Mouse (Mus musculus): Measurements from ENCODE around the gene Eif4g1. TPM values are rescaled to one million over a fixed set of nuclear protein-coding genes. Genes with fewer than 3 reads are reported as not detected.

Gene Eif4g1
- polyA plus RNA-seq, 1 experiment from 2014 or later = 113 TPM

DNA sequence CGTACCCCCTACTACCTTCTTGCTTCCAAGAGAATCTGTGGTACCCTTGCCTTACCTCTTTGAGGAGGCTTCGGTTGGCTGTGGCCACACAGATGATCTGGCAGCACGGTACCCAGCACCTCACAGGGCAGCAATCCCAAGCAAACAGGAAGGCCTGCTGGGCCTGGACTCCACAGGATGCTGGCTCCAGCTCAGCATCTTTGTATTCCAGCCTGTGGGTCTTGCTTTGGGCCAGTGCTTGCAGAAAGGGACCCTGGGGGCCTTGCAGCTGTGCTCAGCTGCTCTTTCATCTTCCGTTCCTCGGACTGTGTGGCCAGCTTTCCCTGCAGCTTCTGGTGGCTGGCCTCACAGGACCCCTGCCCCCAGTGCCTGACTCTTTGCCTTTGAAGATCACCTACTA is 31.9 kb downstream of the Eif4g1 start:
- no peaks in the 10 kb centered on the region for H3K9me3 ChIP-seq (replicated peaks; ENCODE audit: control insufficient read depth, low read length)
- H3K27me3 ChIP-seq (ENCODE audit: control insufficient read depth, insufficient read depth, low read length) = no peaks in the 10 kb centered on the region
- no peak for ATAC-seq (replicated peaks; ENCODE audit: extremely low read depth, insufficient read depth, low FRiP score)
- H3K36me3 ChIP-seq (ENCODE audit: control insufficient read depth, insufficient read depth) = no peaks in the 10 kb centered on the region; the same call in 1 of the 2 replicates
- H3K4me3 ChIP-seq (ENCODE audit: low read length) = no peak overlapping the region
- H3K4me1 ChIP-seq (ENCODE audit: control insufficient read depth, insufficient read depth, low read length) = peaks cover 16% of the 10 kb centered on the region
- no peak overlapping the region for H3K9ac ChIP-seq (ENCODE audit: low read length)
- H3K27ac ChIP-seq (ENCODE audit: low read length) = no peak overlapping the region
- H3K4me2 ChIP-seq (ENCODE audit: low read depth, low read length) = no peak overlapping the region
- WGBS = 60% methylated on average over 5 of the region's 5 CpGs

DNA sequence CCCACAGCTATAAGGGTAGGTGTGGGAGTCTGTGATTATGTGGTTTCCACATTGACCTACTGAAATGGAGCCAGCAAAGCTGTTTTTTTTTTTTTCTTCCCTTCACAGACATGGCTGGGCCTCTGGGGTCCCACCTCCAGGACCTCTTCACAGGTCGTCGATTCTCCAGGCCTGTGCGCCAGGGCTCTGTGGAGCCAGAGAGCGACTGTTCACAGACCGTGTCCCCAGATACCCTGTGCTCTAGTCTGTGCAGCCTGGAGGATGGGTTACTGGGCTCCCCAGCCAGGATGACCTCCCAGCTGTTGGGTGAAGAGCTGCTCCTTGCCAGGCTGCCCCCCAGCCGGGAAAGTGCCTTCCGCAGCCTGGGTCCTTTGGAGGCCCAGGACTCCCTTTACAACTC is 33.2 kb downstream of the Eif4g1 start:
- no peak for ATAC-seq (replicated peaks; ENCODE audit: extremely low read depth, insufficient read depth, low FRiP score)
- WGBS = 61% methylated on average over 7 of the region's 7 CpGs
- Histone ChIP-seq H3K4me1 (ENCODE audit: control insufficient read depth, insufficient read depth, low read length) (peaks cover 7% of the 10 kb centered on the region), H3K27ac (ENCODE audit: low read length) (no peak overlapping the region), H3K9ac (ENCODE audit: low read length) (no peak overlapping the region), H3K9me3 (replicated peaks; ENCODE audit: control insufficient read depth, low read length) (no peaks in the 10 kb centered on the region), H3K36me3 (ENCODE audit: control insufficient read depth, insufficient read depth) (no peaks in the 10 kb centered on the region; the same call in 1 of the 2 replicates), H3K27me3 (ENCODE audit: control insufficient read depth, insufficient read depth, low read length) (no peaks in the 10 kb centered on the region), H3K4me3 (ENCODE audit: low read length) (no peak overlapping the region), H3K4me2 (ENCODE audit: low read depth, low read length) (no peak overlapping the region)

DNA sequence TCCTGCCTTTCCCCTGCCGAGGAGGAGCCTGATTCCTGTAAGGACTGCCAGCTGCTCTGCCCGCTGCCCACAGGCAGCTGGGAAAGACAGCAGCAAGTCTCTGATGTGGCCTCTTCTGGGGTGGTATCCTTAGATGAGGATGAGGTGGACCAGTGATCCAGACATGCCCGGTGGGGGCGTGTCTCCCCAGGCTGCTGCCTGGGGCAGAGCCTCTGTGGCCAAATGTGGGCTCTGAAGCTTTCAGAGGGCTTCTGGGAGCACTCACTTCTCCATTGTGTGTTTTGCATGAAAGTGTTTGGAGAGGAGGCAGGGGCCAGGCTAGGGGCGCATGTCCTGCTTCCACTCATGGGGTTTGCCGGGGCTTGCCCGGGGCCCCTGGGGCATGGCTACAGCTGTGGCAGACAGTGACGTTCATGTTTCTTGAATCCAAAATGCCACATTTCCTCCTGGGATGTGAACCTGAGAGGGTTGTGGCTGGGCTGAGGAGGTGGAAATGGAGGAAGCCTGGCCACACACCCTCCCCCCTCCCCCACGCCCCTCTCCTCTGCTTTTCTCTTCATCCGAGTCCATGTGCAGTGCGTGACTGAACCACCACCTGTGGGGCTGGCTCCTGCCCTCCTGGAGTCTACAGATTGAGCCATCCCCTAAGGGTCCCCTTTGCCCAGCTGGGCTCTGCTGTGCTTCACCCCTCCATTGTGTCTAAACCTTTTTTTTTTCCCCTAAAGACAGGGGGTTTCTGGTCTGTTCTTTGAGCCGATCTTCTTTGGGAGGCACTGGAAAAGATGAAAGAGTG is 33.8 kb downstream of the Eif4g1 start:
- 44% methylated on average over 12 of the region's 12 CpGs for WGBS
- Histone ChIP-seq H3K27me3 (ENCODE audit: control insufficient read depth, insufficient read depth, low read length) (no peaks in the 10 kb centered on the region), H3K9me3 (replicated peaks; ENCODE audit: control insufficient read depth, low read length) (no peaks in the 10 kb centered on the region), H3K4me1 (ENCODE audit: control insufficient read depth, insufficient read depth, low read length) (peaks cover 6% of the 10 kb centered on the region), H3K36me3 (ENCODE audit: control insufficient read depth, insufficient read depth) (no peaks in the 10 kb centered on the region; the same call in 1 of the 2 replicates), H3K27ac (ENCODE audit: low read length) (no peak overlapping the region), H3K4me3 (ENCODE audit: low read length) (no peak overlapping the region), H3K4me2 (ENCODE audit: low read depth, low read length) (no peak overlapping the region), H3K9ac (ENCODE audit: low read length) (0 out of 2 replicates have a peak overlapping the region, but pooled peaks have one; percentile 7)
- ATAC-seq (replicated peaks; ENCODE audit: extremely low read depth, insufficient read depth, low FRiP score) = no peak

DNA sequence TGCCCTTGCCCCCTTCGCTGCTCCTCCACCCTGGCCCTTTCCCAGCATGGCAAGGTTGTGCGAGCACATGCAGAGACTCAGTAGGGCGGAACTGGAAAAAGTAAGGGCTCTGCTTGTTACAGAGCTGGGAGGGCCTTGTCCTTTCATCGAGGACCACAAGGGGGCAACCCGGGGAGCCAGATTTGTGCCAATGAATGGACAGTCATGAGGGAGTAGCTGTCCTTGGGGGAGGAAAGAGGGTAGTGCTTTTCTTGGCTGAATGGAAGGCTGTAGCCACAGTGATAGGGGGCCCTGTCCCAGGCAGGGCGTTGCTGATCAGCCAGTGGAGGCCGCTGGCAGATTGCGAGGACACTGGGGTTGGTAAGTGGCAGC is 34.4 kb downstream of the Eif4g1 start:
- WGBS = 6% methylated on average over 8 of the region's 8 CpGs
- Histone ChIP-seq H3K27me3 (ENCODE audit: control insufficient read depth, insufficient read depth, low read length) (no peaks in the 10 kb centered on the region), H3K4me2 (ENCODE audit: low read depth, low read length) (no peak overlapping the region), H3K9ac (ENCODE audit: low read length) (0 out of 2 replicates have a peak overlapping the region, but pooled peaks have one; percentile 7), H3K4me1 (ENCODE audit: control insufficient read depth, insufficient read depth, low read length) (peaks cover 6% of the 10 kb centered on the region), H3K9me3 (replicated peaks; ENCODE audit: control insufficient read depth, low read length) (no peaks in the 10 kb centered on the region), H3K4me3 (ENCODE audit: low read length) (no peak overlapping the region), H3K36me3 (ENCODE audit: control insufficient read depth, insufficient read depth) (no peaks in the 10 kb centered on the region; the same call in 1 of the 2 replicates), H3K27ac (ENCODE audit: low read length) (no peak overlapping the region)
- ATAC-seq (replicated peaks; ENCODE audit: extremely low read depth, insufficient read depth, low FRiP score) = peak; percentile 75

DNA sequence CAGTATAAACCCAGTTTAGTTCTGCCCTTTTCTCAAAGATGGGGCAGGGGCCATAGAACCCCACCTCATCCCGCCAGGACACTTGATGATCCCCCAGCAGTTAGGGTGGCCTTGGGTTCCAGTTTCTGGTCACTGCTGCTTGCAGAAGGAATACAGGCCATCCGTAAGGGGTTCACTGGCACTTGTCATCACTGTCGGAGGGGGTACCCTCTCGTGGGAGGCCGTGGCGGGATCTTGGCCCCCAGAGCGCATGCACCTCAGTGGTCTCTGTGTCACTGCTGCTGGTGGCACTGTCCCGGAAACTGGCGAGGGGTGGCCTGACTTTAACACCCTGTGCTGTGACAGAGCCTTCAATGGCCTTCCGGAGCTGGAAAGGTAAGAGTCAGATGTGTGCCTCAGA is 35.0 kb downstream of the Eif4g1 start:
- Histone ChIP-seq H3K27me3 (ENCODE audit: control insufficient read depth, insufficient read depth, low read length) (no peaks in the 10 kb centered on the region), H3K4me2 (ENCODE audit: low read depth, low read length) (no peak overlapping the region), H3K36me3 (ENCODE audit: control insufficient read depth, insufficient read depth) (no peaks in the 10 kb centered on the region; the same call in 1 of the 2 replicates), H3K27ac (ENCODE audit: low read length) (no peak overlapping the region), H3K9me3 (replicated peaks; ENCODE audit: control insufficient read depth, low read length) (no peaks in the 10 kb centered on the region), H3K4me1 (ENCODE audit: control insufficient read depth, insufficient read depth, low read length) (peaks cover 6% of the 10 kb centered on the region), H3K9ac (ENCODE audit: low read length) (no peak overlapping the region), H3K4me3 (ENCODE audit: low read length) (no peak overlapping the region)
- ATAC-seq (replicated peaks; ENCODE audit: extremely low read depth, insufficient read depth, low FRiP score) = no peak
- WGBS = 94% methylated on average over 10 of the region's 10 CpGs

DNA sequence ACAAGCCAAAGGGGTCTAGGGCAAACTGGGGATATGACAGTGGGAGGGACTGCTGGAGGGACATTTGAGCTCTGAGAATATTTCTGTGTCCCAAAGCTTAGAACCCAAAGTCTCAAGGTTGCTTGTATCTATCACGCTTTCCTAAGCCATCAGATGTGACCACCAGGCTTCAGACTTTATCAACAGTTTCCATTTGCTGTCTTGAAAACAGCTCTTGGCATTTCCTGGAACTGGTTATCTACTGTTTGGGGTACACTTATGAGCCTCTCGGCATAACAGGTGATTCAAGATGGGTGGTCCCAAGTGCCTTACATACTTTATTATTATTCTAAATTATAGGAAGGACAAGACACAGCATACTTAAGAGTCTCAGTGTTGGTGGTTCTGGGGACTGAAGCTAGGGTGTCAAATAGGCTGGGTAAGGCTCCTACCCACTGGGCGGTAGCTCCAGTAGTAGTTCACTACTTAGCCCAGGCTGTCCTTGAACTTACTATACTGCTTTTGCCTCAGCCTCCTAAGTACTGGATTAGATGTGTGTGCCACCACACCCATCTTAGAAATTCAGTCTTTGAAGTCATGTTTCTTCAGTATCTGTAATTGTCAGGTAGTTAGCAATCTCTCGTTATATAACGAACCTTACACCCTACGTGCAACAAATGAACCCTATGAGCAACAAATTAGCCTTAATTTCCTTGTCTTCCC is 35.7 kb downstream of the Eif4g1 start:
- Histone ChIP-seq H3K27me3 (ENCODE audit: control insufficient read depth, insufficient read depth, low read length) (no peaks in the 10 kb centered on the region), H3K4me3 (ENCODE audit: low read length) (no peak overlapping the region), H3K9ac (ENCODE audit: low read length) (no peak overlapping the region), H3K27ac (ENCODE audit: low read length) (no peak overlapping the region), H3K9me3 (replicated peaks; ENCODE audit: control insufficient read depth, low read length) (no peaks in the 10 kb centered on the region), H3K4me2 (ENCODE audit: low read depth, low read length) (no peak overlapping the region), H3K36me3 (ENCODE audit: control insufficient read depth, insufficient read depth) (no peaks in the 10 kb centered on the region; the same call in 1 of the 2 replicates), H3K4me1 (ENCODE audit: control insufficient read depth, insufficient read depth, low read length) (peaks cover 6% of the 10 kb centered on the region)
- 87% methylated on average over 6 of the region's 6 CpGs for WGBS
- ATAC-seq (replicated peaks; ENCODE audit: extremely low read depth, insufficient read depth, low FRiP score) = no peak

DNA sequence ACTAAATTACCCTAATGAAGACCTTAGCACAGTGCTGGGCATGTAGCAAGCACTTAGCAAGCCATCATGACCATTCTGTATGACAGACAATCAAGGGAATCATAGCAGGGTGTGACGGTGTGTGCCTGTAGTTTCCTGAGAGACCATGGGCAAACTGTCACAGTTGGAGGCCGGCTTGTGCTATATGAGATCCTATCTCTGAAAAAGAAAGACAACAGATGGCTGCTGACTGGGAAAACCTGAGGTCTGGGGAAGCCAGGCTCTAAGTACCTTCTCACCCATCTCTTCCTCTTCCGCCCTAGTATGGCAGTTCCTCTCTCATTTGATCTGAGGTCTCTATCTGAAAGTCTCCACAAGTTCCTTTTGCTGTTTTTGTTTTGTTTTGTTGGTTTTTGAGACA is 37.7 kb downstream of the Eif4g1 start:
- H3K4me3 ChIP-seq (ENCODE audit: low read length) = no peak overlapping the region
- H3K9ac ChIP-seq (ENCODE audit: low read length) = no peak overlapping the region
- H3K27ac ChIP-seq (ENCODE audit: low read length) = no peak overlapping the region
- WGBS = 77% methylated on average over 3 of the region's 3 CpGs
- H3K9me3 ChIP-seq (replicated peaks; ENCODE audit: control insufficient read depth, low read length) = no peaks in the 10 kb centered on the region
- H3K36me3 ChIP-seq (ENCODE audit: control insufficient read depth, insufficient read depth) = no peaks in the 10 kb centered on the region; the same call in 1 of the 2 replicates
- ATAC-seq (replicated peaks; ENCODE audit: extremely low read depth, insufficient read depth, low FRiP score) = no peak
- H3K4me2 ChIP-seq (ENCODE audit: low read depth, low read length) = no peak overlapping the region
- no peaks in the 10 kb centered on the region for H3K27me3 ChIP-seq (ENCODE audit: control insufficient read depth, insufficient read depth, low read length)
- peaks cover 6% of the 10 kb centered on the region for H3K4me1 ChIP-seq (ENCODE audit: control insufficient read depth, insufficient read depth, low read length)

DNA sequence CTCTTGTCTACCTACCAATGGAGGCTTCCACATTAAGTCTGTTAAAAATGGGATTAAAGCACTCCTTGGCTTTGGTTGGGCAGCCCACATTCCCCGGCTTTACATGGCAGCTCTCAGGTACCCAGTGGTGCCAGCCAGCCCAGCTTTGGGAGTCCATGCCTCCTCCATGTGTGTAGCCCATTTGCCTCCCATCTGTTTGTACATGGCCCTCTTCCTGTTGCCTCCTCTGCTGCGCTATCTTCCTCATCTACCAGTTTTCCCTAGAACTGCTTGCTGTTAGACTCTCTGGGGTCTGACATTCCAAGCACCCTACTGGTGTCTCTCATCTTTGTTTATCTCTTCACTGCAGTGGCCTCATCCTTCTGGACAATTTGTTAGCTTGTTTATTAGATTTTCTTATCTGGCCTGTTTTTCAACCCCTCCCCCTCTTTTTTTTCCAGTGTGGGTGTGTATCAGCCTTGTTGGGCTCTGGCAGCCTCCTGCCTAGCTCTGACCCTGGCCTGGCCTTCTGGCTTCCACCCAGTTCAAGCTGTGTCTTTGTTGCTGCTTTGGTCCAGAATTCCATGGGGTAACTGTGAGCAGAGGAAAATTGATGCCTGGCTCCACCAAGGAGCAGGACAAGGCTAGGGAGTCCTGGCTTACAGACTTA is 38.4 kb downstream of the Eif4g1 start:
- no peak for ATAC-seq (replicated peaks; ENCODE audit: extremely low read depth, insufficient read depth, low FRiP score)
- peaks cover 3% of the 10 kb centered on the region for H3K36me3 ChIP-seq (ENCODE audit: control insufficient read depth, insufficient read depth)
- H3K4me1 ChIP-seq (ENCODE audit: control insufficient read depth, insufficient read depth, low read length) = peaks cover 6% of the 10 kb centered on the region
- no peaks in the 10 kb centered on the region for H3K9me3 ChIP-seq (replicated peaks; ENCODE audit: control insufficient read depth, low read length)
- no peaks in the 10 kb centered on the region for H3K27me3 ChIP-seq (ENCODE audit: control insufficient read depth, insufficient read depth, low read length)
- H3K27ac ChIP-seq (ENCODE audit: low read length) = no peak overlapping the region
- no peak overlapping the region for H3K4me3 ChIP-seq (ENCODE audit: low read length)
- no peak overlapping the region for H3K9ac ChIP-seq (ENCODE audit: low read length)
- 83% methylated on average over 2 of the region's 2 CpGs for WGBS
- no peak overlapping the region for H3K4me2 ChIP-seq (ENCODE audit: low read depth, low read length)

All from heart, embryonic 16.5 days (tissue).